Comparison of ENCODE assay signal across 10 mouse cellular contexts in the genomic region with DNA sequence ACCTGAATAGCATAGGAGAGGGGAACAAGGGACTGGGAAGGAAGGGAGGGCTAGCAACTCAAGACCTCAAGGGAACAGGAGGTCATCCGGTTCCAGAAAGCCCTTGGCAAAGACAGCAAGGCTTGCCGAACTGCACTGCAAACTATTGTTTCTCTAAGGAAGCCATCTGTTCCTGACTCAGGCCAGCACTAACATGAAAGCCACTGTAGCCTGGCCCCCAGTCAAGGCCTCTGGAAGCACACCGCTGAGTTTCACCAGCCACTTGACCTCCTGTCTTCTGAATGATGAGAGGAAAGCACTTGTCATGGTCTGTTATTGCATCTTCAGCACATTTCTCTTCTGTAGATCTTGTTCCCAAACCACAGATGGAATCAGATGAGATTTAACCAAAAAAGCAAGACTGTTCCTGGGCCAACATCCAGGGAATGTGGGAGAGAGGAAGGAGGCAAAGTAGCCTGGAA. TPM values are rescaled to one million over a fixed set of nuclear protein-coding genes. Genes with fewer than 3 reads are reported as not detected.
DNase-seq lines count a peak whose midpoint lies in the region; ATAC-seq and TF ChIP-seq lines count a peak whose summit lies in the region.
"Had no signal": no experiment of that assay in that cellular context is flagged by ENCODE, and none has a peak within 500 bp of the region (broad histone marks: within the 10 kb centered on the region; RNA-seq: fewer than 3 reads in every experiment).

No protein-coding gene starts in this region.

- H3K4me1 ChIP-seq in embryonic facial prominence, embryonic 14.5 days (ENCODE audit: control insufficient read depth, insufficient read depth, low read length): no peaks in the 10 kb centered on the region
- H3K4me1 ChIP-seq in embryonic facial prominence, embryonic 10.5 days: no peaks in the 10 kb centered on the region
- H3K4me1 ChIP-seq in kidney, postnatal 0 days (replicated peaks; ENCODE audit: insufficient read depth, low read length): no peaks in the 10 kb centered on the region
- H3K4me1 ChIP-seq: lung, embryonic 15.5 days had no signal

- WGBS in embryonic facial prominence, embryonic 14.5 days: 71% methylated on average over 3 of the region's 3 CpGs
- 68% methylated on average over 3 of the region's 3 CpGs for WGBS in embryonic facial prominence, embryonic 10.5 days
- WGBS in kidney, postnatal 0 days: 38% methylated on average over 3 of the region's 3 CpGs

- intact Hi-C loops in gastrocnemius, postnatal 36 days (cut with DNase I): no loop called here

- H3K36me3 ChIP-seq in embryonic facial prominence, embryonic 14.5 days (ENCODE audit: control insufficient read depth, insufficient read depth, low read length): no peaks in the 10 kb centered on the region
- no peaks in the 10 kb centered on the region for H3K36me3 ChIP-seq in embryonic facial prominence, embryonic 10.5 days (replicated peaks)
- H3K36me3 ChIP-seq in kidney, postnatal 0 days (ENCODE audit: insufficient read depth, low read length): no peaks in the 10 kb centered on the region
- H3K36me3 ChIP-seq: lung, embryonic 15.5 days had no signal

- TF ChIP-seq CTCF in kidney, postnatal 0 days (IDR thresholded peaks at IDR 0.05; ENCODE audit: low read depth): no peak

- no peak for ATAC-seq in embryonic facial prominence, embryonic 14.5 days (ENCODE audit: low read depth)
- ATAC-seq in kidney, postnatal 0 days (replicated peaks; ENCODE audit: low FRiP score, low read depth): no peak
- no peak for ATAC-seq in monocyte, adult 5-6 weeks (replicated peaks; ENCODE audit: insufficient number of reproducible peaks, low FRiP score, low TSS enrichment, poor library complexity, severe bottlenecking)

- no peaks in the 10 kb centered on the region for H3K9me3 ChIP-seq in embryonic facial prominence, embryonic 14.5 days (ENCODE audit: control insufficient read depth, low read length)
- no peaks in the 10 kb centered on the region for H3K9me3 ChIP-seq in embryonic facial prominence, embryonic 10.5 days
- no peaks in the 10 kb centered on the region for H3K9me3 ChIP-seq in kidney, postnatal 0 days (replicated peaks; ENCODE audit: low read length)
- H3K9me3 ChIP-seq: lung, embryonic 15.5 days had no signal

- H3K4me2 ChIP-seq in embryonic facial prominence, embryonic 14.5 days (ENCODE audit: low read depth, low read length): no peak overlapping the region
- H3K4me2 ChIP-seq in kidney, postnatal 0 days (ENCODE audit: low read length): no peak overlapping the region
- H3K4me2 ChIP-seq: lung, embryonic 15.5 days had no signal

- no peaks in the 10 kb centered on the region for H3K27me3 ChIP-seq in embryonic facial prominence, embryonic 14.5 days (replicated peaks; ENCODE audit: control insufficient read depth, insufficient read depth, low read length)
- no peaks in the 10 kb centered on the region for H3K27me3 ChIP-seq in embryonic facial prominence, embryonic 10.5 days (replicated peaks; ENCODE audit: low read depth, poor library complexity, severe bottlenecking)
- H3K27me3 ChIP-seq in kidney, postnatal 0 days (ENCODE audit: insufficient read depth, low read length): no peaks in the 10 kb centered on the region
- H3K27me3 ChIP-seq: lung, embryonic 15.5 days had no signal

- DNase-seq in embryonic facial prominence, embryonic 14.5 days (ENCODE audit: low spot score): peak; percentile 40
- DNase-seq in embryonic facial prominence, embryonic 10.5 days (ENCODE audit: low spot score): no peak
- peak; percentile 83 for DNase-seq in Muller cell, postnatal 12 days (ENCODE audit: inconsistent ontology term)
- peak; percentile 37 to 52 for DNase-seq in gastrocnemius, postnatal 36 days
- DNase-seq in kidney, postnatal 0 days (ENCODE audit: low spot score): peak; percentile 55
- DNase-seq in thymus, adult 18-20 months: no peak
- no peak for DNase-seq in embryo, embryonic 10.5 days (ENCODE audit: low spot score)

- H3K4me3 ChIP-seq in embryonic facial prominence, embryonic 14.5 days (ENCODE audit: low read depth, low read length): no peak overlapping the region
- no peak overlapping the region for H3K4me3 ChIP-seq in embryonic facial prominence, embryonic 10.5 days
- H3K4me3 ChIP-seq in kidney, postnatal 0 days (replicated peaks; ENCODE audit: low read depth, low read length): no peak overlapping the region
- H3K4me3 ChIP-seq: erythroblast, embryonic 14.5 days; lung, embryonic 15.5 days had no signal

- no peak overlapping the region for H3K9ac ChIP-seq in embryonic facial prominence, embryonic 14.5 days (ENCODE audit: low read depth, low read length)
- H3K9ac ChIP-seq in kidney, postnatal 0 days (ENCODE audit: low read depth, low read length): no peak overlapping the region
- H3K9ac ChIP-seq: lung, embryonic 15.5 days had no signal

- no peak overlapping the region for H3K27ac ChIP-seq in embryonic facial prominence, embryonic 14.5 days (replicated peaks; ENCODE audit: low read depth, low read length)
- H3K27ac ChIP-seq in embryonic facial prominence, embryonic 10.5 days (replicated peaks): no peak overlapping the region
- H3K27ac ChIP-seq in kidney, postnatal 0 days: no peak overlapping the region
- H3K27ac ChIP-seq: lung, embryonic 15.5 days had no signal

RNA-seq across cellular contexts. Expression of a gene that starts 45.4 kb away (rescaled TPM):
- polyA plus RNA-seq in embryonic facial prominence, embryonic 14.5 days (2014; fragmentation: Nextera tagmentation; extraction: Ambion mirVana): 71.1 and 79.9 TPM in 2 replicates
- polyA plus RNA-seq in embryonic facial prominence, embryonic 10.5 days (2016; fragmentation: Nextera tagmentation; extraction: Ambion mirVana): 142 and 154 TPM in 2 replicates
- 1 to 10 TPM; 5.9 to 6.2 TPM for total RNA-seq in gastrocnemius, postnatal 36 days (2021)
- polyA plus RNA-seq in kidney, postnatal 0 days (2015; fragmentation: Nextera tagmentation; extraction: Ambion mirVana): 75.3 and 77.2 TPM in 2 replicates
- total RNA-seq in monocyte, adult 5-6 weeks (2017): 17.6 to 24.0 TPM (median 23.1 TPM) in 3 replicates

RNA-seq across cellular contexts. Expression of a gene that starts 53.8 kb away (rescaled TPM):
- 22.4 and 23.3 TPM in 2 replicates for polyA plus RNA-seq in embryonic facial prominence, embryonic 14.5 days (2014; fragmentation: Nextera tagmentation; extraction: Ambion mirVana)
- polyA plus RNA-seq in embryonic facial prominence, embryonic 10.5 days (2016; fragmentation: Nextera tagmentation; extraction: Ambion mirVana): 25.6 and 28.1 TPM in 2 replicates
- total RNA-seq in gastrocnemius, postnatal 36 days (2021): 10 to 100 TPM; 17.4 to 18.1 TPM
- polyA plus RNA-seq in kidney, postnatal 0 days (2015; fragmentation: Nextera tagmentation; extraction: Ambion mirVana): 20.0 and 20.5 TPM in 2 replicates
- 24.9 to 31.9 TPM (median 29.6 TPM) in 3 replicates for total RNA-seq in monocyte, adult 5-6 weeks (2017)

Comparison
In these comparisons a context has a peak if more than half of its experiments do, and no peak if none do; other contexts are left out.
1. DNase-seq: peak in embryonic facial prominence, embryonic 14.5 days (single experiment), Muller cell, postnatal 12 days (single experiment), gastrocnemius, postnatal 36 days (2 of 2) and kidney, postnatal 0 days (single experiment); none in embryonic facial prominence, embryonic 10.5 days (single experiment), thymus, adult 18-20 months (0 of 2) and embryo, embryonic 10.5 days (single experiment).